Mouse (Mus musculus) G1E (cell line): ENCODE results near the gene Tspan5.

Source experiments
- CTCF ChIP-seq: IDR thresholded peaks from 2 replicates; pipeline ENCODE4 v1.5.1; 2012; ENCODE audit warnings: low read depth, low read length, inconsistent platforms, mixed read lengths
- GATA1 ChIP-seq: IDR thresholded peaks from 2 replicates; pipeline ENCODE4 v1.6.1; 2012; ENCODE audit warnings: borderline replicate concordance, low read length, inconsistent platforms, mixed read lengths
- TAL1 ChIP-seq: conservative IDR thresholded peaks from 2 replicates; pipeline ENCODE4 v1.6.1; 2012; ENCODE audit warnings: low read depth, low read length, inconsistent platforms, mixed read lengths

GRCm38 (mm10) chr3:138764782-138765181 is 22.8 kb downstream of the Tspan5 start:
- no peak for TF ChIP-seq CTCF
- no peak for TF ChIP-seq TAL1
- no peak for TF ChIP-seq GATA1
